Mouse (Mus musculus) neural tube, embryonic 11.5 days (tissue): ENCODE data around the gene Susd1. TPM values are rescaled to one million over a fixed set of nuclear protein-coding genes. Genes with fewer than 3 reads are reported as not detected.

ENCODE experiments used
- ATAC-seq: fragments of 200-750 bp; cut with Nextera tagmentation; 2 replicates; pipeline ENCODE4 v1.8.0; 2017; ENCODE audit warnings: moderate number of reproducible peaks, mild to moderate bottlenecking, moderate TSS enrichment, moderate library complexity; ENCODE audit not compliant: insufficient read depth, low FRiP score, low TSS enrichment
- DNase-seq: peaks from one replicate; pipeline ENCODE4 v3.0.0-alpha.2; 2015; ENCODE audit warnings: low spot score
- H3K27ac ChIP-seq: fragments of 300-500 bp; sonication (generic); 2 replicates; pipeline ENCODE4 v1.5.1; 2014; ENCODE audit warnings: low read depth, mild to moderate bottlenecking, low read length
- H3K27me3 ChIP-seq: fragments of 300-500 bp; sonication (generic); 2 replicates; pipeline ENCODE4 v1.6.1; 2014; ENCODE audit warnings: mild to moderate bottlenecking, low read length, mixed read lengths; ENCODE audit not compliant: control insufficient read depth, insufficient read depth
- H3K36me3 ChIP-seq: fragments of 300-500 bp; sonication (generic); 2 replicates; pipeline ENCODE4 v1.6.1; 2014; ENCODE audit warnings: mild to moderate bottlenecking, low read length, moderate library complexity, mixed read lengths; ENCODE audit not compliant: control insufficient read depth, insufficient read depth
- H3K4me1 ChIP-seq: fragments of 300-500 bp; sonication (generic); 2 replicates; pipeline ENCODE4 v1.6.1; 2014; ENCODE audit warnings: low read length, mixed read lengths; ENCODE audit not compliant: control insufficient read depth, insufficient read depth
- H3K4me2 ChIP-seq: fragments of 300-500 bp; sonication (generic); 2 replicates; pipeline ENCODE4 v1.6.1; 2014; ENCODE audit warnings: low read depth, mild to moderate bottlenecking, moderate library complexity
- H3K4me3 ChIP-seq: fragments of 300-500 bp; sonication (generic); 2 replicates; pipeline ENCODE4 v1.5.1; 2014; ENCODE audit warnings: low read depth, low read length
- H3K9ac ChIP-seq: fragments of 300-500 bp; sonication (generic); 2 replicates; pipeline ENCODE4 v1.6.1; 2014; ENCODE audit warnings: mild to moderate bottlenecking, low read length
- H3K9me3 ChIP-seq: fragments of 300-500 bp; sonication (generic); 2 replicates; pipeline ENCODE4 v1.6.1; 2016; ENCODE audit warnings: low read length; ENCODE audit not compliant: control insufficient read depth
- WGBS: fragments of 180-500 bp; shearing (Covaris S2); extraction: QIAGEN DNeasy Blood & Tissue Kit; methylation state at CpG from one replicate; pipeline ENCODE4 v1.1.7; 2014; 5-methylcytosine and 5-hydroxymethylcytosine counted together
- polyA plus RNA-seq: library from polyadenylated mRNA; unstranded; fragments of >200 nt; fragmentation: Nextera tagmentation; extraction: Ambion mirVana; gene quantifications from 2 replicates; pipeline ENCODE4 v1.2.1, GENCODE M21; 2014

The Susd1 gene
- 0.81 and 1.8 TPM in 2 replicates for polyA plus RNA-seq

DNA sequence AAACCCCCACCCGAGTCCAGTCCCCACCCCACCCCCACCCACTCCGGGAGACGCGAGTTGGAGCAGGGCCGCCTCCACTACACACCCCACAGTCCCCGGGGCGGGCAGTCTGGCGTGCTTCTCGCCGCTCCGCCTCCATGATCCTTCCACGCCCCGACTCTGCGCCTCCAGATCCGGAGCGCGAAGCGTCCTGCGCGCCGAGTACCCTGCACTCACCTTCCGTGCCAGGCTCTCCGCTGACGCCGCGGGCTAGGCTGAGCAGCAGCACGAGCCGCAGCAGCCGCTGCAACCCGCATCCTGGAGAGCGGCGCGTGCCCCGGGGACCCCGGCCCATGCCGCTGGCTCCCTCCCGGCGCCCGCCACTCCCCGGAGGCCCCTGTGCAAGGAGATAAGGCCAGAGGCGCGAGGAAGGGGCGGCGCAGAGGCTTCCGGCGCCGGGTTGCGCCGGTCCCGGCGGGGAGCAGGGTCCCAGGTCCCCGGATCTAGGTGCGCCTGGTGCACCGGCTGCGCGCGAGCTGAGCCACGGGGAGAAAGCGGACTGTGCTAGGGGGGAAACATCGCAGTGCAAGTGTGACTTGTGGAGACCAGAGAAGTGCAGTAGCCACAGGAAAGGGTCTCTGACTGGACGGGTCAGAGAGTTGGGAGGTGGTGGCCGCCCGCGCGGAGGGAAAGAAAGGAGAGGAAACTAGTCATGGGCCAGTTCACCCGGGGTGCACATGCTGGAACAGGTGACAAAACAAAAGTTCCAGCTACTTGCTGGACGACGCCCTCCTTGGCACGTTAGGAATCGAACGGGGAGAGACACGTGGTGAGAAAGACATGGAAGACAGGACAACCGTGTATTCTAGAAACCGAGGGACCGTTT lies at the start of gene Susd1:
Gene Susd1 (minus strand): TSS at position 644 of the 865 bp plus-strand sequence.
- ATAC-seq (peak; percentile 80), DNase-seq (peak; percentile 70)
- Histone ChIP-seq H3K27me3 (peaks cover 19% of the 10 kb centered on the region), H3K4me2 (peak within 1 kb of the TSS; percentile 99), H3K9ac (peak within 1 kb of the TSS; percentile 68), H3K4me3 (peak within 1 kb of the TSS; percentile 64), H3K27ac (no peak within 1 kb of the TSS), H3K4me1 (no peaks in the 10 kb centered on the region), H3K36me3 (no peaks in the 10 kb centered on the region), H3K9me3 (no peaks in the 10 kb centered on the region)
- under 1% methylated on average over 65 of the region's 75 CpGs for WGBS

DNA sequence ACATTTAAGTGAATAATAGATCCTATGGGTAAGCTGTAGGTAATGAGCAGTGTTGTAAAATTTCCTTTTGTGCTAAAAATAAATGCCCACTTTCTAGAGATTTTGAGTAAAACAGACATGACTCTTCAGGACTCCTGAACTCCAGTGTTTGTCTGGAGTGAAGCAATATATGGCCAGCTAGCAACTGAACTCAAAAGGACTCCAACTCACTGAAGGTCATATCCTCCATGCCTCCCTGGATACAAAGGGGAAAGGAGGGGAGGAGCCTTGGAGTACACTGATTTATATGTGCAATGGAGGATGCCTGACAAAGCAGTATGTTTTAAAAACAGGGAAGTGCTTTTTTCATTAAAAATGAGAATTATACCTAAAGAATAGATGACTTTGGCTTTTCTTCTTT lies 32.9 kb upstream of the Susd1 start:
- Histone ChIP-seq H3K9me3 (no peaks in the 10 kb centered on the region), H3K27me3 (no peaks in the 10 kb centered on the region), H3K36me3 (no peaks in the 10 kb centered on the region), H3K9ac (no peak overlapping the region), H3K4me2 (no peak overlapping the region), H3K4me3 (no peak overlapping the region), H3K27ac (no peak overlapping the region), H3K4me1 (no peaks in the 10 kb centered on the region)
- ATAC-seq, result no peak
- DNase-seq, result no peak

DNA sequence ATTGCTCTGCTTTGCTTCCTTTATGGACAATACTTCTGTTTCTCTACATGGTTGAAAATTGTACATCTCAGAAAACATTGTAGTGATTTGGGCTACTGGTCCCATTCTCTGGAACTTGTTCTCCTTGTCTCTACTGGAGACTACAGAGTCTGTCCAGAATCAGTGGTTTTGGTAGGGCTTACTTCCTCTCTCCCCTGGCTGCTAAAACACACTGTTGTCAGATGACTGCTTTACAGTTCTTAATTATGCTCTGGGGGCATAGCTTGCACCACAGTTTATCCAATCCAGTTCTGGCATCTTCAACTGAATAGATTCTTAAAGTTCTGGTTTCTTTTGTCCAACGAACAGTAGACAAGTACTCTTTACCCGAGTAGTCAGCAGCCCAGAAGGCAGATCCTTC lies 27.0 kb upstream of the Susd1 start:
- no peak overlapping the region for H3K4me2 ChIP-seq
- no peaks in the 10 kb centered on the region for H3K4me1 ChIP-seq
- no peak overlapping the region for H3K4me3 ChIP-seq
- ATAC-seq (no peak), DNase-seq (no peak)
- H3K9ac ChIP-seq, result no peak overlapping the region
- H3K36me3 ChIP-seq, result no peaks in the 10 kb centered on the region
- WGBS, result 74% methylated on average over 2 of the region's 2 CpGs
- H3K27me3 ChIP-seq, result no peaks in the 10 kb centered on the region
- no peak overlapping the region for H3K27ac ChIP-seq
- H3K9me3 ChIP-seq, result no peaks in the 10 kb centered on the region

DNA sequence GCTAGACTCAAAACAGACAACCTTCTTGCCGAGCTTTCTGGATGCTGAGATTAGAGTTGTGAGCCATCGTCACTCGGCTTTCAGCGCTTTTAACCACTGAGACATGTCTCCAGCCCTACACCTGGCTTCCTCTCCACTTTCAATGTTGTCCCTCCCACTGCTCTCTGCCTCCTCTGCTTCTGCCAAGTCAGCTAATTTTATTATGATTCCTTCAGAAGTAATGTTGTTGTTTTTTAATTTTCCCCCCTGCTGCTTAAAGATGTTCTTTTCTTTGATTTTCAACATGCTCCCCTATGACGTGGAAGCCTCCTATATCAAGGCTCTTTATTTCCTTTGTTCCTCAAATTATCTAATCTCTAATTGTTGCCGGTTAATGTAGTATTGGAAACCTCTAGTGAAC lies 26.2 kb upstream of the Susd1 start:
- H3K9ac ChIP-seq, result no peak overlapping the region
- H3K4me3 ChIP-seq, result no peak overlapping the region
- H3K4me1 ChIP-seq, result no peaks in the 10 kb centered on the region
- no peak for DNase-seq
- ATAC-seq, result no peak
- H3K27me3 ChIP-seq, result no peaks in the 10 kb centered on the region
- H3K27ac ChIP-seq, result no peak overlapping the region
- no peaks in the 10 kb centered on the region for H3K36me3 ChIP-seq
- no peak overlapping the region for H3K4me2 ChIP-seq
- no peaks in the 10 kb centered on the region for H3K9me3 ChIP-seq
- WGBS, result 89% methylated on average over 6 of the region's 6 CpGs

DNA sequence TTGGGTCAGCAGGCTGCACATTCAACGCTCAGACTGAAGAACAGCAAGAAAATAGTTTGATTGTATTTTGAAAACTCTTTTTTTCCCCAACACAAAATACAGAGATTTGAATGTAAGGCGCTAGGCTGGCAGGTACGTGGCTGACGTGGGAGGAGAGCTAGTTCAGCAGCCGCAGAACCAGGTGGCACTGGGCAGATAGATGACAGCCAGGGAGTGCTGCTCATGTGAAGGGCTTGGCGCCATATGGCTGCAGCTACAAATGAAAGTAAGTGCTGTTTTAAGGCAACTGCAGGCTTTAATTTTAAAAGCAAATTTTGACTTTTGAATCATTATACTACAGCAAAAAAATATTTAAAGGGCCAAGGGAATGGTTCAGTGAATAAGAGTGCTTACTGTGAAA lies 24.1 kb upstream of the Susd1 start:
- no peaks in the 10 kb centered on the region for H3K36me3 ChIP-seq
- DNase-seq, result no peak
- 78% methylated on average over 6 of the region's 6 CpGs for WGBS

DNA sequence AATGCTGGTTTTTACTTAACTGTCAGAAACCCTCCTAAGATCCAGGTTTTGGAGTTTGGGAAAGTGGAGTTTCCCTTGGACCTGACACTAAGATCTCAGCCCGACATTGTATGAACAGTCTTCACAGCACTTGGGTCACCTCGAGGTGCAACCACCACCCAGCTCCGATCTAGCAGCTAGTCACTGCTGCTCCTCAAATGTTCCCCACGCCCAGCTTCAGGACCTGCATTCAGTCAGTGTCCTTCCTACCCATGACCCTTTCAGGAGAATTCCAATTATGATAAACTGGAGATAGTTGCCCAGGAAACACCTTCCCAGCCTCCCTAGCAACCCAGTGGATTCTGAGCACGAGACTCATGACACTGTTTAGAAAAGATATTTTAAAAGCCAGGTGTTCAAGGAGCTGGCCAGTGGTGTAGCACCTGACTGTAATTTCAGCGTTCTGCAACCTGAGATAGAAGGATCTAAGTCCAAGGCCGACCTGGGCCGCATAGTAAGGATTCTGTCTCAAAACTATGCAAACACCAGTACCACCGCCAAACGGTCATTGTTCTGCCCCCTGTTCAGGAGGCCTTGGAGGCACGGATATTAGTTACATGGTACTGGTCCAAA lies 22.8 kb upstream of the Susd1 start:
- 90% methylated on average over 11 of the region's 11 CpGs for WGBS
- no peaks in the 10 kb centered on the region for H3K27me3 ChIP-seq
- no peak for DNase-seq
- no peak overlapping the region for H3K27ac ChIP-seq
- no peaks in the 10 kb centered on the region for H3K9me3 ChIP-seq
- H3K4me1 ChIP-seq, result no peaks in the 10 kb centered on the region
- no peak overlapping the region for H3K4me2 ChIP-seq
- H3K9ac ChIP-seq, result no peak overlapping the region
- no peak for ATAC-seq
- no peaks in the 10 kb centered on the region for H3K36me3 ChIP-seq
- no peak overlapping the region for H3K4me3 ChIP-seq

More for the DNA sequence above, 24.1 kb upstream of the Susd1 start:
- Histone ChIP-seq H3K9ac (no peak overlapping the region), H3K4me1 (no peaks in the 10 kb centered on the region), H3K27ac (no peak overlapping the region), H3K27me3 (no peaks in the 10 kb centered on the region), H3K4me3 (no peak overlapping the region), H3K9me3 (no peaks in the 10 kb centered on the region), H3K4me2 (no peak overlapping the region)
- ATAC-seq, result no peak

DNA sequence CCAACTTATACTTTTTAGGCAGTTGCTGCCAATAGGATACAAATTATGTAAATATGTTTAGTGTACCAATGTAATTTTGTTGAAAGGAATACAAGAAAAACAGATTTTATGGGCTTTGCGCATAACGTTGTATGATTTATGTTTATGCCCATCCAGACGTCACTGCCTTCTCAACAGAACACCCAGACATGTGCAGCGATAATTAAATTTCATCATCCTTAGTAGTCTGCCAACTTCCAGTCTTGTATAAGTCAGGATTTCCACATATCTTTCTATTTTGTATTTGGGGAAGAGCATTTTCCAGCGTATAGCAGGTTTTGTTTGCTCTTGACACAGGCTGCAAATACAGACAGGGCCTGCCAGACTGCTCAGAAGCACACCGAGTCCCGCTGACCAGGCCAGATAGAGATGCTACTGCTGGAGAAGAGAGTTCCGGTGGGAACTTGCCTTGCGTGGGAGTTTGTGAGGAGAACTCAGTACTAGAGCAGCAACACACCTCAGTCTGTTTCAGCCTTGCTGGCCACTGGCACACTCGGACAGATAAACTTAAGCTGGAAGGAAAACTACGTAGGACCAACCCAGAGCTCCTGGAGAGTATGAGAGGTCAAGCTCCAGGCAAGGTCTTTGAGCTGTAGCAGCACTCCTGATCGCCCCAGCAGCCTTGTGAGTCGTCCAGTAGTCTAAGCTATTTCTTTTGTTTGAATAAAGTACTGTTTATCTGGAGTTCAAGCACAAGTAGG lies 21.0 kb upstream of the Susd1 start:
- no peaks in the 10 kb centered on the region for H3K4me1 ChIP-seq
- H3K4me2 ChIP-seq, result no peak overlapping the region
- 86% methylated on average over 13 of the region's 13 CpGs for WGBS
- no peaks in the 10 kb centered on the region for H3K27me3 ChIP-seq
- no peak overlapping the region for H3K4me3 ChIP-seq
- no peak for DNase-seq
- no peaks in the 10 kb centered on the region for H3K36me3 ChIP-seq
- ATAC-seq, result no peak
- H3K27ac ChIP-seq, result no peak overlapping the region
- H3K9me3 ChIP-seq, result no peaks in the 10 kb centered on the region
- no peak overlapping the region for H3K9ac ChIP-seq

DNA sequence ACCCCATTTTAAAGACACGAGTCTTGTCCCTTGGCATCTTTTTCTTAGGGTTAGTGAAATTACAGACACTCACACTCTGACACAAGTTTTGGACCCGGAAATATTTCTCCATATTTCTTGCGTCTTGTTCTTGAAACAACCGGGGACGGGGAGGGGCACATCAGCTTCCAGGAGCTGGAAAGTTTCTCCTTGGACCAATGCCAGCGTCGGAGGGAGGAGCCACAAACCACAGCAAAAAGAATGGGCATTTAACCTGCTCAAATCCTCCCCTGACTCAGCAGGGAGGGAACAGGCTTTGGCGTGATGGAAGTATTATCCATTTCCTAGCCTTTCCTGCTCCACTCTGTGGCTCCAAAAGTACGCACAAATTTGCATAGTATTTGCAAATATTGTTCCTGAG lies 19.5 kb upstream of the Susd1 start:
- no peak overlapping the region for H3K4me2 ChIP-seq
- no peak overlapping the region for H3K27ac ChIP-seq
- ATAC-seq (no peak), DNase-seq (no peak)
- WGBS, result 57% methylated on average over 9 of the region's 9 CpGs
- H3K9ac ChIP-seq, result no peak overlapping the region
- no peaks in the 10 kb centered on the region for H3K4me1 ChIP-seq
- H3K27me3 ChIP-seq, result no peaks in the 10 kb centered on the region
- no peaks in the 10 kb centered on the region for H3K9me3 ChIP-seq
- H3K4me3 ChIP-seq, result no peak overlapping the region
- H3K36me3 ChIP-seq, result no peaks in the 10 kb centered on the region
